Mouse (Mus musculus) testis, adult 2 months (tissue): Measurements from ENCODE around the gene Prss53. TPM values are rescaled to one million over a fixed set of nuclear protein-coding genes. Genes with fewer than 3 reads are reported as not detected.
A peak's percentile ranks its signal among the peaks of the same experiment; 100 is the strongest.

ENCODE experiments used
- H3K27ac ChIP-seq: fragments of 200-500 bp; 2 replicates; pipeline ENCODE4 v1.5.1; 2012; ENCODE audit warnings: low read depth, low read length; ENCODE audit not compliant: control insufficient read depth, insufficient read depth
- H3K27me3 ChIP-seq: fragments of 200-500 bp; 2 replicates; pipeline ENCODE4 v1.6.1; 2012; ENCODE audit warnings: mild to moderate bottlenecking, low read length, moderate library complexity; ENCODE audit not compliant: control insufficient read depth, insufficient read depth
- H3K36me3 ChIP-seq: fragments of 200-500 bp; 2 replicates; pipeline ENCODE4 v1.6.1; 2012; ENCODE audit warnings: mild to moderate bottlenecking, low read length; ENCODE audit not compliant: control insufficient read depth, insufficient read depth
- H3K4me1 ChIP-seq: fragments of 200-500 bp; 2 replicates; pipeline ENCODE4 v1.6.1; 2012; ENCODE audit warnings: low read length; ENCODE audit not compliant: control insufficient read depth, insufficient read depth
- H3K4me3 ChIP-seq: fragments of 200-500 bp; 2 replicates; pipeline ENCODE4 v1.5.1; 2012; ENCODE audit warnings: low read depth, mild to moderate bottlenecking, low read length, moderate library complexity, mixed read lengths; ENCODE audit not compliant: control insufficient read depth
- CTCF ChIP-seq: fragments of 200-500 bp; IDR thresholded peaks from 2 replicates; pipeline ENCODE4 v1.5.1; 2012; ENCODE audit warnings: low read depth, mild to moderate bottlenecking, inconsistent platforms, low read length, moderate library complexity; ENCODE audit not compliant: control insufficient read depth, insufficient read depth, insufficient replicate concordance
- POLR2A ChIP-seq: fragments of 200-500 bp; IDR thresholded peaks from 2 replicates; pipeline ENCODE4 v1.6.1; 2012; ENCODE audit warnings: low read depth, mild to moderate bottlenecking, inconsistent platforms, low read length, moderate library complexity; ENCODE audit not compliant: control insufficient read depth
- polyA plus RNA-seq: library from polyadenylated mRNA; depleted of rRNA; stranded (reverse); fragments of >200 nt; gene quantifications from 2 replicates; pipeline ENCODE4 v1.2.3, GENCODE M21; 2012

The Prss53 gene
- polyA plus RNA-seq, 1 experiment = 0.88 TPM

- Histone ChIP-seq H3K4me1 (peaks cover 7% of the 10 kb centered on the region), H3K27ac (no peak overlapping the region), H3K36me3 (peaks cover 2% of the 10 kb centered on the region), H3K27me3 (no peaks in the 10 kb centered on the region), H3K4me3 (no peak overlapping the region)
- TF ChIP-seq CTCF (no peak), POLR2A (no peak)
Observed at GRCm38 (mm10) chr7:127923714-127924113, 32.9 kb upstream of the Prss53 start.

GRCm38 (mm10) chr7:127922451-127923275 lies 31.9 kb upstream of the Prss53 start:
- no peak for TF ChIP-seq CTCF
- no peak for TF ChIP-seq POLR2A
- H3K36me3 ChIP-seq = peaks cover 2% of the 10 kb centered on the region
- peaks cover 5% of the 10 kb centered on the region for H3K4me1 ChIP-seq
- H3K4me3 ChIP-seq = no peak overlapping the region
- H3K27ac ChIP-seq = no peak overlapping the region
- H3K27me3 ChIP-seq = no peaks in the 10 kb centered on the region

GRCm38 (mm10) chr7:127921516-127921915 lies 30.7 kb upstream of the Prss53 start:
- Histone ChIP-seq H3K27me3 (no peaks in the 10 kb centered on the region), H3K4me1 (peaks cover 5% of the 10 kb centered on the region), H3K36me3 (peaks cover 2% of the 10 kb centered on the region), H3K4me3 (no peak overlapping the region), H3K27ac (no peak overlapping the region)
- TF ChIP-seq CTCF (no peak), POLR2A (no peak)

GRCm38 (mm10) chr7:127919290-127919689 lies 28.5 kb upstream of the Prss53 start:
- TF ChIP-seq CTCF (peak; percentile 1; the same call in 1 of the 2 replicates), POLR2A (no peak)
- no peaks in the 10 kb centered on the region for H3K27me3 ChIP-seq
- H3K4me3 ChIP-seq = no peak overlapping the region
- peaks cover 5% of the 10 kb centered on the region for H3K4me1 ChIP-seq
- no peak overlapping the region for H3K27ac ChIP-seq
- peaks cover 1% of the 10 kb centered on the region for H3K36me3 ChIP-seq

GRCm38 (mm10) chr7:127918203-127918602 lies 27.4 kb upstream of the Prss53 start:
- TF ChIP-seq POLR2A (no peak), CTCF (no peak)
- Histone ChIP-seq H3K4me3 (no peak overlapping the region), H3K36me3 (peaks cover 1% of the 10 kb centered on the region; the same call in 1 of the 2 replicates), H3K27ac (no peak overlapping the region), H3K27me3 (no peaks in the 10 kb centered on the region), H3K4me1 (no peaks in the 10 kb centered on the region)

- no peak for TF ChIP-seq POLR2A
- TF ChIP-seq CTCF = no peak
- Histone ChIP-seq H3K27ac (no peak overlapping the region), H3K4me1 (no peaks in the 10 kb centered on the region), H3K27me3 (no peaks in the 10 kb centered on the region), H3K36me3 (peaks cover 1% of the 10 kb centered on the region; the same call in 1 of the 2 replicates), H3K4me3 (no peak overlapping the region)
Observed at GRCm38 (mm10) chr7:127915293-127915692, 24.5 kb upstream of the Prss53 start.

- H3K4me1 ChIP-seq = no peaks in the 10 kb centered on the region
- H3K27ac ChIP-seq = peak overlapping the region; percentile 13; the same call in 1 of the 2 replicates
- H3K27me3 ChIP-seq = no peaks in the 10 kb centered on the region
- no peak for TF ChIP-seq POLR2A
- TF ChIP-seq CTCF = no peak
- H3K36me3 ChIP-seq = peaks cover 1% of the 10 kb centered on the region; the same call in 1 of the 2 replicates
- H3K4me3 ChIP-seq = peak overlapping the region; percentile 92
Observed at GRCm38 (mm10) chr7:127912938-127913337, 22.2 kb upstream of the Prss53 start.
